Mouse (Mus musculus) forebrain, embryonic 10.5 days (tissue): Measurements from ENCODE around the gene Ifitm6. TPM values are rescaled to one million over a fixed set of nuclear protein-coding genes. Genes with fewer than 3 reads are reported as not detected.
"Not testable (repeated sequence)": the region's sequence is repeated elsewhere in the genome, so short reads cannot be mapped to it uniquely, and the experiment has no call there.

Experiments used
- DNase-seq: peaks from one replicate; pipeline ENCODE4 v3.0.0-alpha.2; 2017; ENCODE audit warnings: low spot score; ENCODE audit errors: extremely low spot score
- H3K27ac ChIP-seq: fragments of 300-500 bp; sonication (generic); 2 replicates; pipeline ENCODE4 v1.5.1; 2016; ENCODE audit warnings: mild to moderate bottlenecking
- H3K27me3 ChIP-seq: fragments of 300-500 bp; sonication (generic); 2 replicates; pipeline ENCODE4 v1.6.1; 2016; ENCODE audit warnings: mild to moderate bottlenecking; ENCODE audit not compliant: poor library complexity, severe bottlenecking
- H3K36me3 ChIP-seq: fragments of 300-500 bp; sonication (generic); replicated peaks from 2 replicates; pipeline ENCODE4 v1.6.1; 2016; ENCODE audit warnings: mild to moderate bottlenecking, moderate library complexity
- H3K4me1 ChIP-seq: fragments of 300-500 bp; sonication (generic); 2 replicates; pipeline ENCODE4 v1.6.1; 2016
- H3K4me3 ChIP-seq: fragments of 300-500 bp; sonication (generic); 2 replicates; pipeline ENCODE4 v1.5.1; 2016; ENCODE audit warnings: mild to moderate bottlenecking, moderate library complexity
- H3K9me3 ChIP-seq: fragments of 300-500 bp; sonication (generic); 2 replicates; pipeline ENCODE4 v1.6.1; 2016; ENCODE audit warnings: mild to moderate bottlenecking, moderate library complexity
- WGBS: fragments of 180-500 bp; shearing (Covaris S2); methylation state at CpG from one replicate; pipeline ENCODE4 v1.1.7; 2016; 5-methylcytosine and 5-hydroxymethylcytosine counted together
- polyA plus RNA-seq: library from polyadenylated mRNA; unstranded; fragments of >200 nt; fragmentation: Nextera tagmentation; extraction: Ambion mirVana; gene quantifications from 2 replicates; pipeline ENCODE4 v1.2.1, GENCODE M21; 2016

Gene Ifitm6
- polyA plus RNA-seq, 1 experiment from 2014 or later: not detected

GRCm38 (mm10) chr7:141038090-141039032 lies 20.6 kb upstream of the Ifitm6 start:
- Histone ChIP-seq H3K4me3 (no peak overlapping the region), H3K9me3 (no peaks in the 10 kb centered on the region; the same call in 1 of the 2 replicates), H3K36me3 (no peaks in the 10 kb centered on the region), H3K27me3 (no peaks in the 10 kb centered on the region), H3K4me1 (0 out of 2 replicates have a peak, but pooled peaks cover 10% of the 10 kb centered on the region), H3K27ac (no peak overlapping the region)
- DNase-seq: no peak
- 84% methylated on average over 20 of the region's 21 CpGs for WGBS

DNA sequence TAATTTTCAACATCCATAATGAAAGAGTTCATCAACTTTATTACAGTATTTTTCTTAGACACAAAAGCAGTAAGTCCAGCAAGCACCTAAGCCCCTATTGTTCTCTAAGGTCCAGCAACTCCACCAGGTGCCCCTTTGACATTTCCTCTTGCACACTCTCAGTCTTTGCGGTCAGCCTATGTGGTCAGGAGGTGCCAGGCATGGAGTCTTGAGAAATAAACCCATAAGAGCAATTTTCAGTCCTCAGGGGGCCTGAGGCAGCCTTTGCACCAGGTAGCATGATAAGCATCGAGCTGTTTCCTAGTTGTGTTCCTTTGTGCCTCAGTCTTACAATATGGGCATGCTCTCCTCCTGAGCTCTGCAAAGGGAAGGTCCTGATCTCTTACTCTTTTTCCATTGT lies 18.9 kb upstream of the Ifitm6 start:
- WGBS: 90% methylated on average over 1 of the region's 2 CpGs
- H3K4me1 ChIP-seq, H3K27ac ChIP-seq, H3K27me3 ChIP-seq, DNase-seq, H3K4me3 ChIP-seq, H3K9me3 ChIP-seq, H3K36me3 ChIP-seq: not testable (repeated sequence)

DNA sequence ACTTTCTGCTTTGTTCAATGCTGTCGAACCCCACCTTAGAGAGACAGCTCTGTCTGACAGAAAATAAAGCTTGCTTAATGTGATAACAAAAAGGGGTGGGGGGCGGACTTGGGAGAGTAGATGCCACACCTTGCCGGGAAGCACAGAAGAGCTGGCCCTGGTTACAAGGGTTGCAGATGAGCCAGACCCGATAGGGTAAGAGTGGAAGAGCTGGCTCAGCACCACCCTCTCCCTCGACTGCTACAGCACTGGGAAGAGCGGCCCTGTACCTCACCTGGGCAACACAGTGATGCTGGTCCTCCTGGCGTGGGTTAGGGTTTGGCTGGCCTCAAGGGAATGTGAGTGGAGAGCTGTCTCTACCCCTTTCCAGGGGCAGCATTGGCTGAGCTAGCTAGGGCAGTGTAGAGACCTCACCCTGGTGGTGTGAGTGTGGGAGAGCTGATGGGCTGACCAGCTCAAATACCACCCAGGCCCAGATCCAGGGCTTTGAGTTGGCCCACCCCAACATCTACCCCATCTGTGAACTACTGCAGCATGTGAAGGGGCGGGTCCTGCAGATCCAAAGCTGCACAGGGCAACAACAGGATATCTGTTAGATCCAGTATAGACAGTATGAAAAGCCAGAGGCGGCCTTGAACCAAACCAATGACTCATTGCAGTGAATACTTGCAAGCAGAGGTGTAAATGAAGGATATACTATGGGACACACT lies 14.9 kb upstream of the Ifitm6 start:
- H3K36me3 ChIP-seq: no peaks in the 10 kb centered on the region
- no peaks in the 10 kb centered on the region for H3K9me3 ChIP-seq
- no peaks in the 10 kb centered on the region for H3K27me3 ChIP-seq
- 80% methylated on average over 9 of the region's 9 CpGs for WGBS
- H3K4me3 ChIP-seq: no peak overlapping the region
- H3K4me1 ChIP-seq: peaks cover 10% of the 10 kb centered on the region; the same call in 1 of the 2 replicates
- no peak overlapping the region for H3K27ac ChIP-seq
- no peak for DNase-seq

DNA sequence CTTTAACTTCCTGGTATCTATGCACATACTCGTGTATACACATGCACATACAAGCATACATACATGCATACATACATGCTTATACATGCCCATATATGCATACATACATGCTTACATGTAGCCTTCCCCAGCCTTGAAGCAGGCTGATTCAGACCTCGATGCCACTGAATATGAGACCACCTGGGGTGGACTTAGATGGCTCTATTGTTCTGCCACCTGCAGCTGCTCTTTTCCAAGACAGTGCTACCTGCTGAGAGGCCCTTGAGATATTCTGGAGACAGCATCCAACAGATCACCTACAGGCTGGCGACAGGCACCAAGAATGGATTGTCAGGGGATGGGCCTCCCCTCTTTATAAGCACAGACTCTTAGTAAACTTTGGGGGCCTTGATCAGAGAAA lies 12.7 kb upstream of the Ifitm6 start:
- Histone ChIP-seq H3K4me1 (peaks cover 28% of the 10 kb centered on the region), H3K27me3 (no peaks in the 10 kb centered on the region), H3K4me3 (no peak overlapping the region), H3K36me3 (no peaks in the 10 kb centered on the region), H3K9me3 (no peaks in the 10 kb centered on the region), H3K27ac (no peak overlapping the region)
- WGBS: 45% methylated on average over 3 of the region's 3 CpGs
- no peak for DNase-seq

DNA sequence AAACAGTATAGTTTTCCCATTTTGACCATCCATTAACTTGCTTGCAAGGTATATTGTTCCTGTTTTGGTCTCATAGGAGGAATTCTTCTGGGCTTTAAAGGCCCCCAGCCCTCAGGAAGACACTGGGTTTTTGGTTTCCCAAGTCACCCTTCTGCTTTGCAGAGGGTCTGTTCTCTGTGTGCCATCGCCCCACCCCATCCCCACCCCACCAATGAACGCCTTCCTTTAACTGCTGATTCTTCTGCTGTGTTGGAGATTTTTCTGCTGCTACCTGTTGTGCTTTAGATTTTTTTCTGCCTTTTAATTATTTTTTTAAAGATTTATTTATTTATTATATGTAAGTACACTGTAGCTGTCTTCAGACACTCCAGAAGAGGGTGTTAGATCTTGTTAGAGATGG lies 11.1 kb upstream of the Ifitm6 start, which contains the start of gene Gm17387:
Gene Gm17387, plus strand, starts transcription at position 301 of the 400 bp plus-strand sequence.
- Histone ChIP-seq H3K27me3 (no peaks in the 10 kb centered on the region), H3K9me3 (no peaks in the 10 kb centered on the region), H3K36me3 (no peaks in the 10 kb centered on the region), H3K27ac (no peak within 1 kb of the TSS), H3K4me3 (no peak within 1 kb of the TSS), H3K4me1 (peaks cover 37% of the 10 kb centered on the region)
- WGBS: 94% methylated on average over 2 of the region's 2 CpGs
- no peak for DNase-seq

- H3K9me3 ChIP-seq: no peaks in the 10 kb centered on the region
- DNase-seq: no peak
- H3K36me3 ChIP-seq: no peaks in the 10 kb centered on the region
- H3K27ac ChIP-seq: peak overlapping the region; percentile 86
- no peak overlapping the region for H3K4me3 ChIP-seq
- H3K4me1 ChIP-seq: peaks cover 34% of the 10 kb centered on the region
- no peaks in the 10 kb centered on the region for H3K27me3 ChIP-seq
- WGBS: 55% methylated on average over 5 of the region's 5 CpGs
Measured at GRCm38 (mm10) chr7:141026740-141027098, 9.0 kb upstream of the Ifitm6 start.

- no peaks in the 10 kb centered on the region for H3K27me3 ChIP-seq
- no peaks in the 10 kb centered on the region for H3K9me3 ChIP-seq
- H3K4me3 ChIP-seq: no peak overlapping the region
- WGBS: 29% methylated on average over 6 of the region's 6 CpGs
- no peak for DNase-seq
- H3K36me3 ChIP-seq: no peaks in the 10 kb centered on the region
- peaks cover 34% of the 10 kb centered on the region for H3K4me1 ChIP-seq
- peak overlapping the region; percentile 86 for H3K27ac ChIP-seq
Measured at GRCm38 (mm10) chr7:141026097-141026739, 8.5 kb upstream of the Ifitm6 start.

- 20% methylated on average over 6 of the region's 6 CpGs for WGBS
- H3K4me1 ChIP-seq: peaks cover 27% of the 10 kb centered on the region
- H3K27ac ChIP-seq: peak overlapping the region; percentile 86
- peak; percentile 68 for DNase-seq
- H3K36me3 ChIP-seq: no peaks in the 10 kb centered on the region
- H3K9me3 ChIP-seq: no peaks in the 10 kb centered on the region
- peak overlapping the region; percentile 22; the same call in 1 of the 2 replicates for H3K4me3 ChIP-seq
- no peaks in the 10 kb centered on the region for H3K27me3 ChIP-seq
Measured at GRCm38 (mm10) chr7:141024865-141025838, 7.4 kb upstream of the Ifitm6 start.

DNA sequence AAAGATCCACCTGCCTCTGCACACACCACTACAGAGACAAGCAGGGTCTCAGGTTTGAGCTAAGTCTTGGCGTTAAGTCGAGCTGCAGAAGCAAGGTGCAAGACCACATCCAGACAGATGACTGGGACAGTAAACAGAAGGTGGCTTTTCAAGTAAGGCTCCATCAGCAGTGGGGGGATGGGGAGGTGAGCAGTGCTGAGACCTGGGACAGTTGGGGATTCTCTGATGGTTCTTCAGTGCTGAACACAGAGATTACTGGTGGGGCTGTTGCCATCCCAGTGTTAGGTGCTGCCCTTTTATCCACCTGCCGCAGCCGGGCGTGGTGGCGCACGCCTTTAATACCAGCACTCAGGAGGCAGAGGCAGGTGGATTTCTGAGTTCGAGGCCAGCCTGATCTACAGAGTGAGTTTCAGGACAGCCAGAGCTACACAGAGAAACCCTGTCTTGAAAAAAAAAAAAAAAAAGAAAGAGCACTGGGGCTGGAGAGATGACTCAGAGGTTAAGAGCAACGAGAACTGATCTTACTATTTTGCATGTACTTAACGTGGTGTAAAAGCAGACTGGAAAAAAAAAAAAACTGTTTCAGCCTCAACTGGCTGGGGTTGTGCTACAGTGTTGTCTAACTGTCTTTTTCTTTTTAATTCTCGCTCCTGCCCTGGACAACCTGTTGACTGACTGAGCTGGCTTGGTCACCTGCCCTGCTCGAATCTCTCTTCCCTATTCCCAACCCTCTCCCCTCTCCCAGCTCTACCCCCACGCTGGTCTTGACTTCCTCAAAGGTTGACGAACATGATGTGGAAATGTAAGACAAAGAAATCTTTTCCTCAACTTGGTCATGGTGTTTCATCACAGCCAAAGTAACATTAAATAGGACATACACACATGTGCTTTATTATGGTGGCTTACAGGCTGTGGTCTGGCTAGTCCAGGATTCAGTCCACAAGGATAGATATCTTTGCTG lies 4.0 kb upstream of the Ifitm6 start:
- H3K27me3 ChIP-seq: no peaks in the 10 kb centered on the region
- 88% methylated on average over 14 of the region's 14 CpGs for whole genome bisulfite sequencing
- DNase-seq: no peak
- no peak overlapping the region for H3K27ac ChIP-seq
- no peaks in the 10 kb centered on the region for H3K9me3 ChIP-seq
- no peaks in the 10 kb centered on the region for H3K36me3 ChIP-seq
- H3K4me3 ChIP-seq: no peak overlapping the region
- H3K4me1 ChIP-seq: peaks cover 23% of the 10 kb centered on the region

DNA sequence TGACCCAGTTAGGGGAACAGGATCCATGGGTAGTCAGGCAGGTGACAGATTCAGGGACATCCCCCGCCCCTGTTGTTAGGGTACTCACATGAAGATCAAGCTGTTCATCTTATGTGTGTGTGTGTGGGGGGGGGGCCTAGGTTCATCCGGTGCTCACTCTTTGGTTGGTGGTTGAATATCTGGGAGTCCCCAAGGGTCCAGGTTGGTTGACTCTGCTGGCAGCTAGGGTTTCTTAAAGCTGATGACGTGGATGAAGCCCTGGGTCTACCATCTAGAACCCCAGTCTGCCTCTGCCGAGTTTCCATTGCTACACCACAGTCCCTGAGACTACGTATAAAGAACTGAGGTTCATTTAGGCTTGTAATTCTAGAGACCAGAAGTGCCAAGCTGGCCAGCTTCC lies 1.3 kb upstream of the Ifitm6 start:
- DNase-seq: no peak
- no peaks in the 10 kb centered on the region for H3K9me3 ChIP-seq

More for the DNA sequence above, 1.3 kb upstream of the Ifitm6 start:
- Histone ChIP-seq H3K4me3 (no peak overlapping the region), H3K36me3 (no peaks in the 10 kb centered on the region), H3K27me3 (no peaks in the 10 kb centered on the region), H3K4me1 (no peaks in the 10 kb centered on the region), H3K27ac (no peak overlapping the region)
- WGBS: 93% methylated on average over 5 of the region's 5 CpGs
